Mouse (Mus musculus) thymus, adult 2 months (tissue): Measurements from ENCODE around the gene Adamtsl3. TPM values are rescaled to one million over a fixed set of nuclear protein-coding genes. Genes with fewer than 3 reads are reported as not detected.

Experiments used
- DNase-seq: peaks from one replicate; pipeline ENCODE4 v3.0.0; 2021
- H3K27ac ChIP-seq: fragments of 200-500 bp; 2 replicates; pipeline ENCODE4 v1.5.1; 2012; ENCODE audit warnings: low read length, control low read depth; ENCODE audit not compliant: control insufficient read depth, insufficient read depth
- H3K27me3 ChIP-seq: fragments of 200-500 bp; 2 replicates; pipeline ENCODE4 v1.6.1; 2012; ENCODE audit warnings: mild to moderate bottlenecking, low read length, moderate library complexity, mixed read lengths; ENCODE audit not compliant: control insufficient read depth, insufficient read depth
- H3K36me3 ChIP-seq: fragments of 200-500 bp; 2 replicates; pipeline ENCODE4 v1.6.1; 2012; ENCODE audit warnings: mild to moderate bottlenecking, low read length, moderate library complexity; ENCODE audit not compliant: control insufficient read depth, insufficient read depth
- H3K4me1 ChIP-seq: fragments of 200-500 bp; replicated peaks from 2 replicates; pipeline ENCODE4 v1.6.1; 2012; ENCODE audit warnings: low read length; ENCODE audit not compliant: control insufficient read depth, insufficient read depth
- H3K4me3 ChIP-seq: fragments of 200-500 bp; 2 replicates; pipeline ENCODE4 v1.5.1; 2012; ENCODE audit warnings: mild to moderate bottlenecking, low read length, control low read depth, moderate library complexity; ENCODE audit not compliant: control insufficient read depth, insufficient read depth
- CTCF ChIP-seq: fragments of 200-500 bp; IDR thresholded peaks from 2 replicates; pipeline ENCODE4 v1.5.1; 2012; ENCODE audit warnings: mild to moderate bottlenecking, control low read depth, low read length, moderate library complexity, borderline replicate concordance; ENCODE audit not compliant: control insufficient read depth, poor library complexity, insufficient read depth; ENCODE audit errors: extremely low read depth
- POLR2A ChIP-seq: fragments of 200-500 bp; IDR thresholded peaks from 2 replicates; pipeline ENCODE4 v1.6.1; 2012; ENCODE audit warnings: mild to moderate bottlenecking, low read length, control low read depth, moderate library complexity; ENCODE audit not compliant: control insufficient read depth, poor library complexity, insufficient read depth; ENCODE audit errors: extremely low read depth
- WGBS: fragments of 180-500 bp; shearing (Covaris S2); methylation state at CpG from one replicate; pipeline ENCODE4 v1.1.7; 2018; 5-methylcytosine and 5-hydroxymethylcytosine counted together
- polyA plus RNA-seq: library from polyadenylated mRNA; depleted of rRNA; stranded (reverse); fragments of >200 nt; gene quantifications from 2 replicates; pipeline ENCODE4 v1.2.3, GENCODE M21; 2012

Gene Adamtsl3
- polyA plus RNA-seq, 1 experiment = 0.51 TPM

- DNase-seq = no peak
- peaks cover 8% of the 10 kb centered on the region; the same call in 1 of the 2 replicates for H3K27me3 ChIP-seq
- TF ChIP-seq CTCF = no peak
- no peak for TF ChIP-seq POLR2A
- H3K4me1 ChIP-seq = no peaks in the 10 kb centered on the region
- H3K36me3 ChIP-seq = no peaks in the 10 kb centered on the region
- WGBS = 6% methylated on average over 34 of the region's 34 CpGs
- no peak overlapping the region for H3K4me3 ChIP-seq
- H3K27ac ChIP-seq = no peak overlapping the region
These were observed 638 bp downstream of the Adamtsl3 start for GRCm38 (mm10) chr7:82336132-82336531.

GRCm38 (mm10) chr7:82338121-82338520 lies 2.6 kb downstream of the Adamtsl3 start:
- TF ChIP-seq POLR2A (no peak), CTCF (no peak)
- DNase-seq = no peak
- no peaks in the 10 kb centered on the region for H3K36me3 ChIP-seq
- H3K27ac ChIP-seq = no peak overlapping the region
- no peak overlapping the region for H3K4me3 ChIP-seq
- no peaks in the 10 kb centered on the region for H3K4me1 ChIP-seq
- 93% methylated on average over 9 of the region's 9 CpGs for WGBS
- H3K27me3 ChIP-seq = peaks cover 8% of the 10 kb centered on the region; the same call in 1 of the 2 replicates

GRCm38 (mm10) chr7:82338532-82338931 lies 3.0 kb downstream of the Adamtsl3 start:
- no peak for DNase-seq
- H3K27me3 ChIP-seq = peaks cover 8% of the 10 kb centered on the region; the same call in 1 of the 2 replicates
- no peaks in the 10 kb centered on the region for H3K4me1 ChIP-seq
- no peak overlapping the region for H3K4me3 ChIP-seq
- WGBS = 81% methylated on average over 4 of the region's 4 CpGs
- no peak overlapping the region for H3K27ac ChIP-seq
- no peak for TF ChIP-seq CTCF
- no peak for TF ChIP-seq POLR2A
- no peaks in the 10 kb centered on the region for H3K36me3 ChIP-seq

- WGBS = 31% methylated on average over 3 of the region's 3 CpGs
- no peak overlapping the region for H3K4me3 ChIP-seq
- H3K36me3 ChIP-seq = no peaks in the 10 kb centered on the region
- H3K4me1 ChIP-seq = no peaks in the 10 kb centered on the region
- peaks cover 8% of the 10 kb centered on the region; the same call in 1 of the 2 replicates for H3K27me3 ChIP-seq
- TF ChIP-seq CTCF (no peak), POLR2A (no peak)
- no peak for DNase-seq
- H3K27ac ChIP-seq = no peak overlapping the region
These were observed 3.7 kb downstream of the Adamtsl3 start for GRCm38 (mm10) chr7:82339214-82339613.

- no peaks in the 10 kb centered on the region for H3K4me1 ChIP-seq
- no peaks in the 10 kb centered on the region for H3K36me3 ChIP-seq
- no peaks in the 10 kb centered on the region for H3K27me3 ChIP-seq
- H3K27ac ChIP-seq = no peak overlapping the region
- no peak for DNase-seq
- 26% methylated on average over 8 of the region's 8 CpGs for WGBS
- no peak overlapping the region for H3K4me3 ChIP-seq
- no peak for TF ChIP-seq POLR2A
- no peak for TF ChIP-seq CTCF
These were observed 6.0 kb downstream of the Adamtsl3 start for GRCm38 (mm10) chr7:82341476-82341875.

GRCm38 (mm10) chr7:82346706-82347105 lies 11.2 kb downstream of the Adamtsl3 start:
- Histone ChIP-seq H3K36me3 (no peaks in the 10 kb centered on the region), H3K4me1 (no peaks in the 10 kb centered on the region), H3K27me3 (no peaks in the 10 kb centered on the region), H3K4me3 (no peak overlapping the region), H3K27ac (no peak overlapping the region)
- no peak for DNase-seq
- WGBS = 92% methylated on average over 2 of the region's 2 CpGs
- TF ChIP-seq CTCF (no peak), POLR2A (no peak)

- WGBS = 93% methylated on average over 7 of the region's 7 CpGs
- Histone ChIP-seq H3K27me3 (no peaks in the 10 kb centered on the region), H3K27ac (no peak overlapping the region), H3K4me1 (no peaks in the 10 kb centered on the region), H3K4me3 (no peak overlapping the region), H3K36me3 (no peaks in the 10 kb centered on the region)
- TF ChIP-seq POLR2A = no peak
- no peak for TF ChIP-seq CTCF
- no peak for DNase-seq
These were observed 14.3 kb downstream of the Adamtsl3 start for GRCm38 (mm10) chr7:82349796-82350195.
